Mouse (Mus musculus) erythroblast, embryonic 14.5 days (primary cell): Measurements from ENCODE around the gene Phc2.

Source experiments
- GATA1 ChIP-seq: IDR thresholded peaks from 2 replicates; pipeline ENCODE4 v1.6.1; 2012; ENCODE audit warnings: low read length, inconsistent platforms, mixed read lengths
- TAL1 ChIP-seq: IDR thresholded peaks from 3 replicates; pipeline ENCODE4 v1.6.1; 2012; ENCODE audit warnings: low read length, inconsistent platforms, mixed read lengths

DNA sequence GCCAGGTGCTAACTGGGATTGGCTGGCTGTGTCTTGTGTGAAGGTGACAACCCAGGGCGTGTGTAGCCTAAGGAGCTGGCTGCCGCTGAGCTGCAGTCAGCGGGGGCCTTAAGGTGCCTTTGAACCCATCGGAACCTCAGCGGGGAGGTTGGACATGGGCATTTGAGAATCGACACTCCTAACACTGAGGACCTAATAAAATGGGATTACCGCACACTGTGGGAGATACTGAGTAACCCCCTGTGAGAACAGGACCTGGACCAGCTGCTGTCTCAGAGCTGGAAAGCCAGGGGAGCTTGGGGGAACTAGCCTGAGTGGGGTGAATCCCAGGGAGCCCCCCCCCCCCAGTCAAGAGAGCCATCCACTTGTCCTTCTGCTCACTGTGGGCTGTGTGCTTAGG, 99.1 kb downstream of the Phc2 start:
- no peak for TF ChIP-seq GATA1
- no peak for TF ChIP-seq TAL1
